Mouse (Mus musculus) ES-Bruce4 (cell line): ENCODE measurements around the gene Agl.

Source experiments
- CTCF ChIP-seq: IDR thresholded peaks from one replicate; pipeline ENCODE4 v1.8.1; 2011; ENCODE audit warnings: low read depth, low read length
- EP300 ChIP-seq: IDR thresholded peaks from 2 replicates; pipeline ENCODE4 v1.6.1; 2011; ENCODE audit warnings: low read depth, low read length; ENCODE audit not compliant: insufficient read depth
- POLR2A ChIP-seq: IDR thresholded peaks from one replicate; pipeline ENCODE4 v1.8.1; 2011; ENCODE audit warnings: low read length; ENCODE audit not compliant: insufficient read depth

DNA sequence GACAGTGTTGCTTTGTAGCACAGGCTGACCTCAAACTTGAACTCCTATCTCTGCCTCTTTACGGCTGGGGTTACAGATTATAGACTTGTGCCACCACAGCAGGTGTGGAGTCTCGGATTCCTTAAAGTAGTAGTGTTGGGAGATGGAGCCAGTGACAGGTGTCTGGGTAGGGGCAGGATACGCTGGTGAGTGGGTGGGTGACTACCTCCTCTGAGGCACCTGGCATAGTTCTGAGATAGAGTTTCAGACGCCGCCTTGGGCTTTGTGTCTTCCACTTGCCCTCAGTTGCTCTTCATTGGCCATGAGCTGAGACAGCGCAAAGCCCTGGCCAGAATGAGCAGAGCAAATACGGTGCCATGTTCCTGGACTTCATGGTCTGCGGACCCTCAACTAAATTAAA is 22.1 kb downstream of the Agl start:
- no peak for TF ChIP-seq CTCF
- no peak for TF ChIP-seq EP300
- TF ChIP-seq POLR2A: no peak
